Mouse (Mus musculus): ENCODE measurements around the gene Dph3. TPM values are rescaled to one million over a fixed set of nuclear protein-coding genes. Genes with fewer than 3 reads are reported as not detected.
A peak's percentile ranks its signal among the peaks of the same experiment; 100 is the strongest.

The Dph3 gene
- polyA plus RNA-seq, 1 experiment from 2014 or later, result 141 TPM

GRCm38 (mm10) chr14:32053895-32054294 lies 31.6 kb downstream of the Dph3 start:
- Histone ChIP-seq H3K4me3 (ENCODE audit: low read depth, low read length) (no peak overlapping the region), H3K9me3 (ENCODE audit: control insufficient read depth, low read length) (no peaks in the 10 kb centered on the region), H3K27me3 (replicated peaks; ENCODE audit: control insufficient read depth, insufficient read depth, low read length) (no peaks in the 10 kb centered on the region), H3K4me1 (replicated peaks; ENCODE audit: control insufficient read depth, insufficient read depth, low read length) (peaks cover 9% of the 10 kb centered on the region), H3K4me2 (no peak overlapping the region), H3K36me3 (ENCODE audit: control insufficient read depth, insufficient read depth, low read length) (no peaks in the 10 kb centered on the region), H3K9ac (ENCODE audit: low read depth, low read length) (no peak overlapping the region), H3K27ac (ENCODE audit: low read depth, low read length) (no peak overlapping the region)
- 48% methylated on average over 5 of the region's 5 CpGs for WGBS
- DNase-seq (ENCODE audit: low spot score), result no peak
- 0 out of 2 replicates have a peak, but pooled peaks have one; percentile 20 for ATAC-seq (replicated peaks; ENCODE audit: low FRiP score)

GRCm38 (mm10) chr14:32050171-32050570 lies 35.4 kb downstream of the Dph3 start:
- Histone ChIP-seq H3K36me3 (ENCODE audit: control insufficient read depth, insufficient read depth, low read length) (no peaks in the 10 kb centered on the region), H3K9me3 (ENCODE audit: control insufficient read depth, low read length) (no peaks in the 10 kb centered on the region), H3K4me1 (replicated peaks; ENCODE audit: control insufficient read depth, insufficient read depth, low read length) (peaks cover 3% of the 10 kb centered on the region), H3K27ac (ENCODE audit: low read depth, low read length) (no peak overlapping the region), H3K4me2 (no peak overlapping the region), H3K4me3 (ENCODE audit: low read depth, low read length) (no peak overlapping the region), H3K9ac (ENCODE audit: low read depth, low read length) (no peak overlapping the region), H3K27me3 (replicated peaks; ENCODE audit: control insufficient read depth, insufficient read depth, low read length) (no peaks in the 10 kb centered on the region)
- WGBS, result 60% methylated on average over 6 of the region's 6 CpGs
- DNase-seq (ENCODE audit: low spot score) (no peak), ATAC-seq (replicated peaks; ENCODE audit: low FRiP score) (no peak)

DNA sequence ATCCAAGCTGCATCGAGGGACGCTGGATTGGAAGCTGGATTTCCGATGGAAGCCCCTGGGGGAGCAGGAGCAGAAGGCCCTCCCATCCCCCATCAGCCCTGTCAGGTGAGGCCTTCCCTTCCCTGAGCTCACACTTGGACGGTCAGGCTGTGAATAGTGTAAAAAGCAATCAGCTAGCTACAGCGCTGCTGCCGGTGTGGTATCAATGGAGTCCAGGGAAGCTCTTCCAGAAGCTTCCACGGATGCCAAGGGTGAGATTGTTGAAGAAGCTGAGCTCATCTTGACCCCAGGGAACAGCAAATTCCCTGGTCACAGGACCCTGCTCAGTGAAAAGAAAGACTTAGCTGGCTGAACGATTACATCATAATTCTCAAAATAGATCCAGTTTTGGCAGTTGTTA lies 39.2 kb downstream of the Dph3 start:
- WGBS, result 79% methylated on average over 8 of the region's 8 CpGs
- H3K36me3 ChIP-seq (ENCODE audit: control insufficient read depth, insufficient read depth, low read length), result no peaks in the 10 kb centered on the region
- DNase-seq (ENCODE audit: low spot score), result no peak
- H3K27me3 ChIP-seq (replicated peaks; ENCODE audit: control insufficient read depth, insufficient read depth, low read length), result no peaks in the 10 kb centered on the region
- H3K9me3 ChIP-seq (ENCODE audit: control insufficient read depth, low read length), result no peaks in the 10 kb centered on the region
- no peaks in the 10 kb centered on the region for H3K4me1 ChIP-seq (replicated peaks; ENCODE audit: control insufficient read depth, insufficient read depth, low read length)
- ATAC-seq (replicated peaks; ENCODE audit: low FRiP score), result no peak
- H3K4me2 ChIP-seq, result no peak overlapping the region
- H3K27ac ChIP-seq (ENCODE audit: low read depth, low read length), result no peak overlapping the region
- H3K4me3 ChIP-seq (ENCODE audit: low read depth, low read length), result no peak overlapping the region
- H3K9ac ChIP-seq (ENCODE audit: low read depth, low read length), result no peak overlapping the region

GRCm38 (mm10) chr14:32042108-32042507 lies 43.4 kb downstream of the Dph3 start:
- Histone ChIP-seq H3K36me3 (ENCODE audit: control insufficient read depth, insufficient read depth, low read length) (no peaks in the 10 kb centered on the region), H3K27me3 (replicated peaks; ENCODE audit: control insufficient read depth, insufficient read depth, low read length) (no peaks in the 10 kb centered on the region), H3K27ac (ENCODE audit: low read depth, low read length) (no peak overlapping the region), H3K4me1 (replicated peaks; ENCODE audit: control insufficient read depth, insufficient read depth, low read length) (peaks cover 2% of the 10 kb centered on the region; the same call in 1 of the 2 replicates), H3K4me2 (no peak overlapping the region), H3K4me3 (ENCODE audit: low read depth, low read length) (no peak overlapping the region), H3K9ac (ENCODE audit: low read depth, low read length) (no peak overlapping the region), H3K9me3 (ENCODE audit: control insufficient read depth, low read length) (no peaks in the 10 kb centered on the region)
- DNase-seq (ENCODE audit: low spot score) (no peak), ATAC-seq (replicated peaks; ENCODE audit: low FRiP score) (no peak)
- WGBS, result 48% methylated on average over 5 of the region's 5 CpGs

GRCm38 (mm10) chr14:32037661-32038252 lies 47.8 kb downstream of the Dph3 start:
- H3K9me3 ChIP-seq (ENCODE audit: control insufficient read depth, low read length), result no peaks in the 10 kb centered on the region
- ATAC-seq (replicated peaks; ENCODE audit: low FRiP score) (peak; percentile 93), DNase-seq (ENCODE audit: low spot score) (no peak)
- no peak overlapping the region for H3K4me2 ChIP-seq
- WGBS, result 72% methylated on average over 8 of the region's 8 CpGs
- H3K4me1 ChIP-seq (replicated peaks; ENCODE audit: control insufficient read depth, insufficient read depth, low read length), result peaks cover 2% of the 10 kb centered on the region; the same call in 1 of the 2 replicates
- no peak overlapping the region; the same call in 1 of the 2 replicates for H3K27ac ChIP-seq (ENCODE audit: low read depth, low read length)
- no peak overlapping the region for H3K4me3 ChIP-seq (ENCODE audit: low read depth, low read length)
- no peak overlapping the region for H3K9ac ChIP-seq (ENCODE audit: low read depth, low read length)
- no peaks in the 10 kb centered on the region for H3K27me3 ChIP-seq (replicated peaks; ENCODE audit: control insufficient read depth, insufficient read depth, low read length)
- H3K36me3 ChIP-seq (ENCODE audit: control insufficient read depth, insufficient read depth, low read length), result no peaks in the 10 kb centered on the region

GRCm38 (mm10) chr14:32036482-32036881 lies 49.0 kb downstream of the Dph3 start:
- ATAC-seq (replicated peaks; ENCODE audit: low FRiP score) (no peak), DNase-seq (ENCODE audit: low spot score) (no peak)
- WGBS, result 83% methylated on average over 5 of the region's 5 CpGs
- H3K27ac ChIP-seq (ENCODE audit: low read depth, low read length), result no peak overlapping the region
- H3K4me3 ChIP-seq (ENCODE audit: low read depth, low read length), result no peak overlapping the region
- no peaks in the 10 kb centered on the region for H3K27me3 ChIP-seq (replicated peaks; ENCODE audit: control insufficient read depth, insufficient read depth, low read length)
- no peaks in the 10 kb centered on the region for H3K36me3 ChIP-seq (ENCODE audit: control insufficient read depth, insufficient read depth, low read length)
- no peak overlapping the region for H3K9ac ChIP-seq (ENCODE audit: low read depth, low read length)
- H3K4me1 ChIP-seq (replicated peaks; ENCODE audit: control insufficient read depth, insufficient read depth, low read length), result peaks cover 2% of the 10 kb centered on the region; the same call in 1 of the 2 replicates
- no peaks in the 10 kb centered on the region for H3K9me3 ChIP-seq (ENCODE audit: control insufficient read depth, low read length)
- H3K4me2 ChIP-seq, result no peak overlapping the region

DNA sequence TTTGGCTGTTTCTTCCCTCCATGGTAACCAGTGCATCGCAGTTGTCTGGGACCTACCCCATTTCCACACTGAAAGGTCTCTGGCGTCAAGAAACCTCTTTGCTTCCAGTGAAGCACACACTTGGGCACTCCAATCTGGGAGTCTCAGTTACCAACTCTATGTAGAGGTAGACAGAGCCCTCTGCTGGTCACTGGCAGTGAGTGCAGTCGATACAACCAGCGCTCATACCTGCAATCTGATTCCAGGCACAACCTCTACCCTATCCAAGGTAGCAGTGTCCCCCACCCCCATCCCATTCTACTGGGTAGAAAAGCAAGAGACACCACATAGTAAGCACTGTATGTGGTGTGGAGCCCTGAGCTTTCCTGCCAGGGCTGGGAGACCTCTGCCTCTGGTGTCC lies 53.0 kb downstream of the Dph3 start:
- no peak overlapping the region for H3K27ac ChIP-seq (ENCODE audit: low read depth, low read length)
- H3K4me1 ChIP-seq (replicated peaks; ENCODE audit: control insufficient read depth, insufficient read depth, low read length), result peaks cover under 1% of the 10 kb centered on the region; the same call in 1 of the 2 replicates
- 9% methylated on average over 4 of the region's 4 CpGs for WGBS
- H3K4me3 ChIP-seq (ENCODE audit: low read depth, low read length), result no peak overlapping the region
- no peak overlapping the region for H3K9ac ChIP-seq (ENCODE audit: low read depth, low read length)
- H3K9me3 ChIP-seq (ENCODE audit: control insufficient read depth, low read length), result no peaks in the 10 kb centered on the region
- DNase-seq (ENCODE audit: low spot score) (peak; percentile 43), ATAC-seq (replicated peaks; ENCODE audit: low FRiP score) (0 out of 2 replicates have a peak, but pooled peaks have one; percentile 26)
- peaks cover 25% of the 10 kb centered on the region for H3K27me3 ChIP-seq (replicated peaks; ENCODE audit: control insufficient read depth, insufficient read depth, low read length)
- no peak overlapping the region for H3K4me2 ChIP-seq
- H3K36me3 ChIP-seq (ENCODE audit: control insufficient read depth, insufficient read depth, low read length), result no peaks in the 10 kb centered on the region

Other genes starting within 250 kb of the Dph3 start
- not detected in 2 replicates for gene Galnt15, start 56.7 kb downstream of the Dph3 start, polyA plus RNA-seq (2014; fragmentation: Nextera tagmentation; extraction: Ambion mirVana)
- gene Oxnad1, start 355 bp downstream of the Dph3 start, polyA plus RNA-seq (2014; fragmentation: Nextera tagmentation; extraction: Ambion mirVana), result 27.2 and 32.9 TPM in 2 replicates
- gene Msmb, start 56.3 kb upstream of the Dph3 start, polyA plus RNA-seq (2014; fragmentation: Nextera tagmentation; extraction: Ambion mirVana), result 0.38 TPM in 1 of 2 replicates, not detected in the other
- 172 and 197 TPM in 2 replicates for gene Ncoa4, start 74.1 kb upstream of the Dph3 start, polyA plus RNA-seq (2014; fragmentation: Nextera tagmentation; extraction: Ambion mirVana)
- 425 and 431 TPM in 2 replicates for gene Timm23, start 116.2 kb upstream of the Dph3 start, polyA plus RNA-seq (2014; fragmentation: Nextera tagmentation; extraction: Ambion mirVana)
- gene Parg, start 116.2 kb upstream of the Dph3 start, polyA plus RNA-seq (2014; fragmentation: Nextera tagmentation; extraction: Ambion mirVana), result 37.2 and 41.3 TPM in 2 replicates
- 6.1 and 7.2 TPM in 2 replicates for gene Ogdhl, start 236.3 kb upstream of the Dph3 start, polyA plus RNA-seq (2014; fragmentation: Nextera tagmentation; extraction: Ambion mirVana)